Mouse (Mus musculus): ENCODE measurements around the gene Noxred1. TPM values are rescaled to one million over a fixed set of nuclear protein-coding genes. Genes with fewer than 3 reads are reported as not detected.

The Noxred1 gene
- polyA plus RNA-seq (2014; fragmentation: Nextera tagmentation; extraction: Ambion mirVana) = 0.37 and 0.72 TPM in 2 replicates

DNA sequence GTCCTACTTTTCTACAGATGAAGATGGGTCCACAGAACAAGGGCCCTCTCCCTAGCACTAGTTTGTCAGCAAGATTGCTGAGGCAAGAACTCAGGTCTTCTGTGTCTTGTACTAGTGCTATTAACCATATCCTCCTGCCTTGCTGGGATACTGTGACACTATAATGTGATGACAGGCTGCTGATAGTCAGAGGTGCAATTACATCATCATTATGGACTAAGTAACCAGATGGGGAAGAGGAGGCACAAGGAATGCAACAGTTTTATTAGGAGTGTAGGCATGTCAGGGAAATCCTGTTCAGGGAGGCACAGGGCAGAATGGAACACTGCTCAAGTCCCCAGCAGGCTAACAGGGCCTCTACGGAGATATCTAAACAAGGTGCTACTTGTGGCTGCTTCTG, at the start of gene Noxred1:
Gene Noxred1 (minus strand): TSS at position 101 of the 400 bp plus-strand sequence.
- Histone ChIP-seq H3K4me2 (ENCODE audit: low read depth, low read length) (no peak within 1 kb of the TSS), H3K36me3 (ENCODE audit: control insufficient read depth, insufficient read depth, low read length) (peaks cover 53% of the 10 kb centered on the region), H3K27ac (replicated peaks; ENCODE audit: low read depth, low read length) (no peak within 1 kb of the TSS), H3K4me1 (ENCODE audit: control insufficient read depth, insufficient read depth, low read length) (no peaks in the 10 kb centered on the region), H3K27me3 (replicated peaks; ENCODE audit: control insufficient read depth, insufficient read depth, low read length) (no peaks in the 10 kb centered on the region), H3K9ac (ENCODE audit: low read depth, low read length) (no peak within 1 kb of the TSS), H3K9me3 (ENCODE audit: control insufficient read depth, low read length) (no peaks in the 10 kb centered on the region), H3K4me3 (ENCODE audit: low read depth, low read length) (no peak within 1 kb of the TSS)
- ATAC-seq (ENCODE audit: low read depth) (no peak), DNase-seq (ENCODE audit: low spot score) (no peak)
- WGBS = 100% methylated on average over 1 of the region's 1 CpGs

DNA sequence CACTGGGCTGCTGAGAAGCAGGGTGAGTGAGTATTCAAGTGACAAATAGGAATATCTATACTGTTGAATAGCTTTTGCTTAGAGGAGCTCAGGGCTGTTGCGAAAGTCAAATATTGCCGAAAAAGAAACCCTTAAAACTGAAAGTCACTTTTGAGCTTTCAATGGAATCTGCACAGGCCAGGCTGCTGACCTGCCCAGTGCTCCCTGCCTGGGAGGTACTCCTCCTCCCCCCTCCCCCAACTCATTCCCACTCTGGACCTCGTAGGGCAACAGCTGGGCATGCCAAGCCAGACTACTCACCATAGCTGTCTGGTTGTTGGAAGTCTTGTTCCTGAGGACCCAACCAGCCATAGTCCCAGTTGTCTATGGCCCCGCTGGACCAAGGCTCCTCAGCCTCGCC, 46.2 kb upstream of the Noxred1 start:
- ATAC-seq (ENCODE audit: low read depth) (no peak), DNase-seq (ENCODE audit: low spot score) (no peak)
- 85% methylated on average over 5 of the region's 5 CpGs for WGBS
- no peak overlapping the region for H3K9ac ChIP-seq (ENCODE audit: low read depth, low read length)
- H3K9me3 ChIP-seq (ENCODE audit: control insufficient read depth, low read length) = no peaks in the 10 kb centered on the region
- H3K4me2 ChIP-seq (ENCODE audit: low read depth, low read length) = no peak overlapping the region
- no peaks in the 10 kb centered on the region for H3K27me3 ChIP-seq (replicated peaks; ENCODE audit: control insufficient read depth, insufficient read depth, low read length)
- H3K36me3 ChIP-seq (ENCODE audit: control insufficient read depth, insufficient read depth, low read length) = no peaks in the 10 kb centered on the region
- H3K4me1 ChIP-seq (ENCODE audit: control insufficient read depth, insufficient read depth, low read length) = no peaks in the 10 kb centered on the region
- no peak overlapping the region for H3K27ac ChIP-seq (replicated peaks; ENCODE audit: low read depth, low read length)
- H3K4me3 ChIP-seq (ENCODE audit: low read depth, low read length) = no peak overlapping the region

DNA sequence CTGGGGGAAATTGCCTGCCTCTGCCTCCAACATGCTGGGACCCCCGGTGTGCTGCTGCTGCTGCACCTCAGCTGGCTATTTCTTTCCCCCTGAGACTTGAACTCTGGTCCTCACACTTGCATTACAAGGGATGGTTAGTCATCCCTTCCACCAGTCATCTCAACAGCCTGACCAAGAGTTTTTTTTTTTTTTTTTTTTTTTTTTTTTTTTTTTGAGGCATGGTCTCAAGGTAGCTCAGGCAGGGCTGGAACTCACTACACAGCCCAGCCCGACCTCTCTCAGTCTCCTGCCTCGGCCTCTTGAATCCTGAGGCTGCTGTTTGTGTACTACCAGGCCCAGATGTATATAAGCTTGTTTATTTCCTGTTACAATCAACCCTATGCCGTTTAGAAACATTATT, 45.7 kb upstream of the Noxred1 start:
- ATAC-seq (ENCODE audit: low read depth) = no peak
- Histone ChIP-seq H3K4me3 (ENCODE audit: low read depth, low read length) (no peak overlapping the region), H3K27ac (replicated peaks; ENCODE audit: low read depth, low read length) (no peak overlapping the region), H3K4me2 (ENCODE audit: low read depth, low read length) (no peak overlapping the region), H3K27me3 (replicated peaks; ENCODE audit: control insufficient read depth, insufficient read depth, low read length) (no peaks in the 10 kb centered on the region), H3K4me1 (ENCODE audit: control insufficient read depth, insufficient read depth, low read length) (no peaks in the 10 kb centered on the region), H3K36me3 (ENCODE audit: control insufficient read depth, insufficient read depth, low read length) (no peaks in the 10 kb centered on the region), H3K9ac (ENCODE audit: low read depth, low read length) (no peak overlapping the region), H3K9me3 (ENCODE audit: control insufficient read depth, low read length) (no peaks in the 10 kb centered on the region)
- DNase-seq (ENCODE audit: low spot score) = no peak
- WGBS = 67% methylated on average over 4 of the region's 4 CpGs

DNA sequence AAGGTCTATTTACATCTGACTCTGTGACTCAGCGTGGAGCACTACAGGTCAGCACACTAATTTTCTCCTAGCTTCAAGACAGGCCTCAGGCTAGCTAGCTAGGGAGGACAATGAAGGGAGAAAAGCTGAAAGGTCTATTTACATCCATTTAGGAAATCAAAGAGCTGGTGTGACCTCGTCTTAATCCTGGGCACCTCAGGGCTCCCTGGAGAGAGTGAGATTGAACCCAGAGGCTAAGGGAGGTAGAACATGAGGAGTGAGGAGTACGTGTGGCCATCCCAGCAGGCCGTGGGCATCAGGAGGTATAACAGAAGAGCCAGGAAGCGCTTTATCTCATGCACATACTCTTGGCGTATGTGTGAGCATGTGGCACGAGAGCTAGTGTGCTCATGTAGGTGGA, 45.2 kb upstream of the Noxred1 start:
- Histone ChIP-seq H3K27ac (replicated peaks; ENCODE audit: low read depth, low read length) (no peak overlapping the region), H3K27me3 (replicated peaks; ENCODE audit: control insufficient read depth, insufficient read depth, low read length) (no peaks in the 10 kb centered on the region), H3K9me3 (ENCODE audit: control insufficient read depth, low read length) (no peaks in the 10 kb centered on the region), H3K4me1 (ENCODE audit: control insufficient read depth, insufficient read depth, low read length) (no peaks in the 10 kb centered on the region), H3K4me2 (ENCODE audit: low read depth, low read length) (no peak overlapping the region), H3K9ac (ENCODE audit: low read depth, low read length) (no peak overlapping the region), H3K4me3 (ENCODE audit: low read depth, low read length) (no peak overlapping the region), H3K36me3 (ENCODE audit: control insufficient read depth, insufficient read depth, low read length) (no peaks in the 10 kb centered on the region)
- WGBS = 56% methylated on average over 7 of the region's 7 CpGs
- no peak for ATAC-seq (ENCODE audit: low read depth)
- no peak for DNase-seq (ENCODE audit: low spot score)

DNA sequence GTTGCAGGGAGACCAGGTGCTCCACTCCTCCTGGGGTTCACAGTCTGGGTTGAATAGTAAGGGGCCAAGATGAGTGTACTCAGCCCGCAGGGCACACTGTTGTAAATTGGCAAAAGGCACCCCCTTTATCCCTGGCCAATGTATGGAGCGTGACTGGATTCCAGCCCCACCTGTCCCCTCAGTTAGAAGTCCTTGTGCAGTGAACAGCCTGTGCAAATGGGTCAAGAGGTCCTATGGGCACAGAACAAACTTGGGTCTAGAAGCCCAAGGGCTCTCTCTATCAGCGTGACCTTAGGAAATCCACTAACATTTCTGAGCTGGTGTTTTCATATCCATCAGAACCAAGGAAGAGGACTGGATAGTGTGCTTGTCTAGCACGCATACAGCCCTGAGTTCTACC, 44.2 kb upstream of the Noxred1 start:
- Histone ChIP-seq H3K9ac (ENCODE audit: low read depth, low read length) (no peak overlapping the region), H3K27ac (replicated peaks; ENCODE audit: low read depth, low read length) (no peak overlapping the region), H3K4me2 (ENCODE audit: low read depth, low read length) (no peak overlapping the region), H3K4me1 (ENCODE audit: control insufficient read depth, insufficient read depth, low read length) (no peaks in the 10 kb centered on the region), H3K36me3 (ENCODE audit: control insufficient read depth, insufficient read depth, low read length) (no peaks in the 10 kb centered on the region), H3K27me3 (replicated peaks; ENCODE audit: control insufficient read depth, insufficient read depth, low read length) (no peaks in the 10 kb centered on the region), H3K4me3 (ENCODE audit: low read depth, low read length) (no peak overlapping the region), H3K9me3 (ENCODE audit: control insufficient read depth, low read length) (no peaks in the 10 kb centered on the region)
- DNase-seq (ENCODE audit: low spot score) = no peak
- no peak for ATAC-seq (ENCODE audit: low read depth)
- WGBS = 96% methylated on average over 4 of the region's 4 CpGs

DNA sequence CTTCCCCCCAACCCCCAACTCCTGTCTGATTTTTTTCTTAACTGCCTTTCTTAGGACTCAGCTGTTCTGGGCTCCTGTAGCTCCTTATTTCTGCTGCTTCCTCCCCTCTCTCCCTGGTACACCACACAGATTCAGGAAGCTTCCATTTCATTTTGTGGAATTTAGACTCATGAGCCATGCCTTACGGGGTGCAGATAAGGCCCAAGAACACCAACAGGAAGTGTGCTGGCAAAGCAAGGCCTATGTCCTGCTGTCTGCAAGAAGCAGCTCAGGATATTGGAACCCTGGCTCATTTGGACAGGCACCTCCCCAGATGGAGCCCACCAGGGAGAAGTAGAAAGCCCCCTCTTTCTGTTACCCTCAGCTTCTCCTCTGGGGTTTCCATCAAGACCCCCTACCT, 43.2 kb upstream of the Noxred1 start:
- Histone ChIP-seq H3K9me3 (ENCODE audit: control insufficient read depth, low read length) (no peaks in the 10 kb centered on the region), H3K27ac (replicated peaks; ENCODE audit: low read depth, low read length) (no peak overlapping the region), H3K4me3 (ENCODE audit: low read depth, low read length) (no peak overlapping the region), H3K27me3 (replicated peaks; ENCODE audit: control insufficient read depth, insufficient read depth, low read length) (no peaks in the 10 kb centered on the region), H3K4me1 (ENCODE audit: control insufficient read depth, insufficient read depth, low read length) (no peaks in the 10 kb centered on the region), H3K9ac (ENCODE audit: low read depth, low read length) (no peak overlapping the region), H3K4me2 (ENCODE audit: low read depth, low read length) (no peak overlapping the region), H3K36me3 (ENCODE audit: control insufficient read depth, insufficient read depth, low read length) (peaks cover 1% of the 10 kb centered on the region; the same call in 1 of the 2 replicates)
- no peak for ATAC-seq (ENCODE audit: low read depth)
- DNase-seq (ENCODE audit: low spot score) = no peak
- 84% methylated on average over 1 of the region's 1 CpGs for WGBS

DNA sequence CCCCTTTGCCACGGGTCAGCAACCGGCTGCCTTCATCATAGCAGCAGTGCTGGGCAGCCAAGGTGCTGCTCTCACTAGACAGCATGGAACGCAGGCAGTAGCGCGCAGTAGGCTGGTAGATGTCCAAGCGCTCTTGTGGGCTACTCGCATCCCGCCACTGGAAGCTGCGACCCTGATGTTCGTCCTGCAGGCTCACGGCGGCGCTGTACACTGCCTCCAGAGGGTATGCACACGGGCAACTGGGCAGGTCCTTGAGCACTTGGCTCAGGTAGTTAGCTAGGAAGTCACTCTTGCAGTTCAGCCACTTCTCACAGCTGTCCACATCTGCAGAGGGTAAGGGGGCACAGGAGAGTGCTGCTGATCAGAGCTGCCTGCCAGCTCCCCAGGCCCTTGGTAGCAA, 41.3 kb upstream of the Noxred1 start:
- ATAC-seq (ENCODE audit: low read depth) (no peak), DNase-seq (ENCODE audit: low spot score) (no peak)
- 52% methylated on average over 9 of the region's 14 CpGs for WGBS
- no peak overlapping the region for H3K9ac ChIP-seq (ENCODE audit: low read depth, low read length)
- no peak overlapping the region for H3K27ac ChIP-seq (replicated peaks; ENCODE audit: low read depth, low read length)
- no peaks in the 10 kb centered on the region for H3K27me3 ChIP-seq (replicated peaks; ENCODE audit: control insufficient read depth, insufficient read depth, low read length)
- H3K4me1 ChIP-seq (ENCODE audit: control insufficient read depth, insufficient read depth, low read length) = no peaks in the 10 kb centered on the region
- no peak overlapping the region for H3K4me2 ChIP-seq (ENCODE audit: low read depth, low read length)
- H3K36me3 ChIP-seq (ENCODE audit: control insufficient read depth, insufficient read depth, low read length) = peaks cover 20% of the 10 kb centered on the region
- no peaks in the 10 kb centered on the region for H3K9me3 ChIP-seq (ENCODE audit: control insufficient read depth, low read length)
- H3K4me3 ChIP-seq (ENCODE audit: low read depth, low read length) = no peak overlapping the region

DNA sequence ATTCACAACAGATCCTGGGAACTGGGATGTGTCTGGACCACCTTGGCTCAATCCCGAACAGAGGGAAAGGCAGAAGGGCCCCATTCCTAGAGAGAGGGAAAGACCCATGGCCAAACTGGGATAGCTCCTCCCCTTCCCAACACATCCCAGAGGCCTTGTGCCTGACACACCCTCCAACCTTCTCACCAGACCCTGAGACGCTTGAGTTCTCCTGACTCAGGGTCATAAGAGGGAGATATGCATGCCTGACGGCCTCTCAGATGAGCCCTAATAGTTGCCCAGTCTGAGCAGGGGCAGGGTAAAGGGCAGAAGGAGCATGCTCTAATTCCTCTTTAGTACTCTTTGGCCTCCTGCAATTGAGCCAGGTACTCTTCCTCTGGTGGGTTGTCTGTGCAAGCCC, 40.8 kb upstream of the Noxred1 start:
- H3K9me3 ChIP-seq (ENCODE audit: control insufficient read depth, low read length) = no peaks in the 10 kb centered on the region
- no peak for DNase-seq (ENCODE audit: low spot score)
- 62% methylated on average over 3 of the region's 3 CpGs for WGBS
- H3K4me3 ChIP-seq (ENCODE audit: low read depth, low read length) = no peak overlapping the region
- no peak; the same call in 1 of the 2 replicates for ATAC-seq (ENCODE audit: low read depth)
- H3K27me3 ChIP-seq (replicated peaks; ENCODE audit: control insufficient read depth, insufficient read depth, low read length) = no peaks in the 10 kb centered on the region
- no peak overlapping the region for H3K27ac ChIP-seq (replicated peaks; ENCODE audit: low read depth, low read length)
- H3K9ac ChIP-seq (ENCODE audit: low read depth, low read length) = no peak overlapping the region
- H3K4me1 ChIP-seq (ENCODE audit: control insufficient read depth, insufficient read depth, low read length) = no peaks in the 10 kb centered on the region
- H3K4me2 ChIP-seq (ENCODE audit: low read depth, low read length) = no peak overlapping the region
- peaks cover 26% of the 10 kb centered on the region for H3K36me3 ChIP-seq (ENCODE audit: control insufficient read depth, insufficient read depth, low read length)

DNA sequence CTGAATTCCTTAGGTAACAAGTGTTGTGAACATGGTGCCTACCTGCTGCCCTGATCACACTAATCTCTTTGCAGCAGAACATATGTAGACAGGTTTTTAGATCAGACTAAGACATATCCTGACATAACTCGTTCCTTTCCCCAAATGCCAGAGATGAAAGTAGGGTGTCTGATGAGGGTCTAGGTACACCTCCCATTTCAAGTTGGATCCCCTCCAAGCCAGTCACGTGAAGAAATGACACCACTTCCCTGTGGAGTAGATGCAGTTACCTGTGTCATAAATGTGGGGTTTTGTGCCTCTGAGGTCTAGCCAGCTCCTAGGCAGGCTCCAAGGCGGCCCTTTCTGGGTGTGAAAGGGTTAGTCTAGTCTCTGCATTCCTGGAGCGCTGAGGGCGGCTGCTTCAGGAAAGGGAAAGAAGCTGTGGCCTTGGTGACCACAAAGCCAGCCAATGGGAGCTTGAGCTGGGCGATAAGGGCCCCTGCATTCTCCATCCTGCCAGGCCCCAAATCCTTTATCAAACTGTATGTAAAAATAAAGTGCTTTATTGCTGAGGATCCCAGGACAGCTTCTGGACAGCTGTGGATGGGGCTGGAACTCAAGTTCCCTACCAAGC, 39.7 kb upstream of the Noxred1 start:
- no peak overlapping the region for H3K4me3 ChIP-seq (ENCODE audit: low read depth, low read length)
- H3K27ac ChIP-seq (replicated peaks; ENCODE audit: low read depth, low read length) = no peak overlapping the region
- DNase-seq (ENCODE audit: low spot score) (peak; percentile 48), ATAC-seq (ENCODE audit: low read depth) (peak; percentile 28; the same call in 1 of the 2 replicates)
- no peak overlapping the region for H3K9ac ChIP-seq (ENCODE audit: low read depth, low read length)
- peaks cover 37% of the 10 kb centered on the region for H3K36me3 ChIP-seq (ENCODE audit: control insufficient read depth, insufficient read depth, low read length)
- no peaks in the 10 kb centered on the region for H3K4me1 ChIP-seq (ENCODE audit: control insufficient read depth, insufficient read depth, low read length)
- 19% methylated on average over 6 of the region's 6 CpGs for WGBS
- no peaks in the 10 kb centered on the region for H3K9me3 ChIP-seq (ENCODE audit: control insufficient read depth, low read length)
- no peak overlapping the region for H3K4me2 ChIP-seq (ENCODE audit: low read depth, low read length)
- H3K27me3 ChIP-seq (replicated peaks; ENCODE audit: control insufficient read depth, insufficient read depth, low read length) = no peaks in the 10 kb centered on the region

Measured in embryonic facial prominence, embryonic 14.5 days (tissue).